Mouse (Mus musculus): Measurements from ENCODE around the gene Polr3e.

DNA sequence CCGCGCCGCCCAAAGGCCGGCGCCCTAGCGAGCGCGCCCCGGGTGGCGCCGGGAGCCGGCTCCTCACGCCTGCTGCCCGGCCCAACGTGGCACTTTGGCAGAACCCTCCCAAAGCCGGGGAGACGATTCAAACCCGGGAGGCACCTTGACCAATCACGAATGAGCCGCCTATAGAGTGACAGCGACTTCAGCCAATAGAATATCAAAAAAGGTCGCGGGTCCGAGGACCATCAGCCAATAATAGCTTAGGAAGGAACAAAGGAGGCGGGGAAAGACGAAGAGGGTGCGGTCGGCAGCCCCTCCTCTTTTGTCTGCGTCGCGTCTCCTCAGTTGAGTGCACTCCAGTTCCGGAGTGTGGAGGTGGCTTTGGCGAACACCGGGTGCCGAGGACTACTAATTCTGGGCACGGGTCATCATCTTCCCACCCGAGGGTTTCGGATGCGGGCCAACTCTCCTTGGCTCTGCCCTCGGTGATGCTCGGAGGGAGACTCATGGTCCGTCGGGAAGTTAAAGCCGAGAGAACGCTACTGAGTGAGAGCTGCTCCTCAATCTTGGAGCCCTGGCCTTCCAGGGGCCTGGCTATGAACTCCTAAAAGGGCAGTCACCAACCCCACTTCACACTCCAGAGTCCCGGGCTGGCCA lies 64.8 kb downstream of the Polr3e start, which contains the start of the genes Cdr2 and Mfsd13b:
- peak; percentile 95 for TF ChIP-seq POLR2A (IDR thresholded peaks at IDR 0.05; ENCODE audit: low read depth, low read length)
- no peak for TF ChIP-seq CTCF (IDR thresholded peaks at IDR 0.05; ENCODE audit: borderline replicate concordance, insufficient read depth, low read length)
